Mouse (Mus musculus): ENCODE measurements around the gene Gm3591.
"Not testable (repeated sequence)": the region's sequence is repeated elsewhere in the genome, so short reads cannot be mapped to it uniquely, and the experiment has no call there.

Gene Gm3591

DNA sequence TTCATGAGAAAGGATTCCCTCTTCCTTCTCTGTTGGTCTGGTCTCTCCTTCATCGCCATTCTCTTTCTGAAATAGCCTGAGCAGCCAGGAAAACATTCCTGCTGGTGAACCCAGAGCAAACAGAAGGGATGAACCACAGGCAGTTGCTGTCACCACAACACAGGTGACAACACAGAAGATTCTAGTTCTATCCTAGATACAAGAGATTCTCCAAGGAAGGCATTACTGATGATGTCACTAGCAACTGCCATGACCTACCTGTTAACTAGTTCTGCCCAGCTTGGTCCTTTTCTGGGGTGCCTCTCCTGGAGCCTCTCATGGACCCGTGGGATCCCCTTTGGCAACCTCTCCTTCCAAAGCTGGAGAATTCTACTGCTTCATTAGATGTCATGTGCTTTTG, at the start of gene Gm3591:
Gm3591 (minus strand) TSS at position 101 of the 400 bp plus-strand sequence.
- DNase-seq = not testable (repeated sequence)

DNA sequence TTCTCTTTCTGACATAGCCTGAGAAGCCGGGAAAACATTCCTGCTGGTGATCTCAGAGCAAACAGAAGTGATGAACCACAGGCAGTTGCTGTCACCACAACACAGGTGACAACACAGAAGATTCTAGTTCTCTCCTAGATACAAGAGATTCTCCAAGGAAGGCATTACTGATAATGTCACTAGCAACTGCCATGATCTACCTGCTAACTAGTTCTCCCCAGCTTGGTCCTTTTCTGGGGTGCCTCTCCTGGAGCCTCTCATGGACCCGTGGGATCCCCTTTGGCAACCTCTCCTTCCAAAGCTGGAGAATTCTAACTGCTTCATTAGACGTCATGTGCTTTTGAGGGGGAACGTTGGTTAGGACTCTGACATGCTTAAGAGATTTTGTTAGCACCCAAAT, 32.2 kb upstream of the Gm3591 start, which contains the start of gene Gm3594:
Gm3594 (minus strand) TSS at position 101 of the 400 bp plus-strand sequence.
- not testable (repeated sequence) for DNase-seq

DNA sequence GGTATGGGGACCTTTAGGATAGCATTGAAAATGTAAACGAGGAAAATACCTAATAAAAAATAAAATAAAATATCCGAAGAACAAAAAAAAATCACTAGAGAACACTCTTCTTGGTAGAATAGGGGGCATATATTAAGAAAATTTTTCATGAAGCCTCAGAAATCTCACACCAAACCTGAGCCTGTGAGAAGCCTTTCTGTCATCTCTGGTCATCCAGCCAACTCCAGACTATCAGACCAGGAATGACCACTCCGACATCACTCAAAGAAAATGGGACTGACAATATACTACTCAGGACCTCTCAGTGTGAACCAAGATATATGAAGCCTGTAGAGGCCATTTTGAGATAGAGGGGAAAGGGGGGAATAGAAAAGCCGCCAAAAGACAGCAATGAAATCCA, 28.5 kb upstream of the Gm3591 start:
- DNase-seq = peak; percentile 1

DNA sequence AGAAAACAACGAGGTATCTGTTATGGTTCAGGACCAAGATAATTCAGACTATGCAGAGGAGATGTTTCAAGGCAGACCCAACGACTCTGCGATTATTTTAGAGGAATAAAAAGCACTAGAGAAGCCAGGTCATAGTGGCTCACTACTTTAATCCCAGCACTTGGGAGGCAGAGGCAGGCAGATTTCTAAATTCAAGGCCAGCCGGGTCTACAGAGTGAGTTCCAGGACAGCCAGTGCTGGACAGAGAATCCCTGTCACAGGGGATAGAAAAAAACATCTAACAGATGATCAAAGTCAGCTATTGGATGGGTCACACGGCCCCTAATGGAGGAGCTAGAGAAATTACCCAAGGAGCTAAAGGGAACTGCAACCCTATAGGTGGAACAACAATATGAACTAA, 27.9 kb upstream of the Gm3591 start:
- peak; percentile 1 for DNase-seq

DNA sequence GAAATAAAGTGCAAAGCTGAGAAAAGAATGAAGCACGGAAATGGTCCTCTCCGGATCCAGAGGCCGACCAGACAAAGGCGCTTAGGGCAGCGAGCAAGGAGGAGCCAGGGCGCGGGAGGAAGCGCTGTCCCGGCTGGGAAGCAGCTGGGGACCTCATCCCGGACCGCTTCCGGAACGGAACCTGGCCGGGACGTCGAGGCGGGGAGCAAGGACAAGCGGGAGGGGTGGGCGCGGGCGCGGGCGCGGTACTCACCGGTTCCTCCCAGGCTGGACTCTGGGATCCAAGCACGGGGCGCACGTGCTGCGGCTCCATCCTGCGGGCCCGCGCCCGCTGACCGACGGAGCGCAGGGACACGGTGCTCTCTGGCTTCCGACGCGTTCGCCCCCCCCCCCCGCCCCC, 14.5 kb upstream of the Gm3591 start:
- peak; percentile 37 for DNase-seq

DNA sequence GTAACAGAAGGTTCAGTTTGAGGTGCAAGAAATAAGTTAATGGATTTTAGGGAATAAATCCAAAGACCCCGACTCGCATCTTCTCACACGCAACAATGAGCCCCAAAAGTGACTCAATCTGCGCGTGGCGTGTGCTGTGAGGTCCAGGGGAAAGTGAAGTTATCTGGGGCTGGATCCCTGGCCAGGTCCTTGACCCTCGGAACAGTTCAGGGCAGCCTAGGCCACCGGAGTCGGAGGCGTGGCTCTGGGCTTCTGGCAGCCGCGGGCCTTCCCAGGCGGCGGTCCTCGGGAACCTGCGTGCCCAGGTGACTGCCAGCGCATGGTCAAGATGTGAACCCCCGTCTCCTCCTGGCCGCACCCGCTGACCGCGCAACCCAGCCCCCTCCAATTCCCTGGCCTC, 14.1 kb upstream of the Gm3591 start:
- peak; percentile 2 for DNase-seq

DNA sequence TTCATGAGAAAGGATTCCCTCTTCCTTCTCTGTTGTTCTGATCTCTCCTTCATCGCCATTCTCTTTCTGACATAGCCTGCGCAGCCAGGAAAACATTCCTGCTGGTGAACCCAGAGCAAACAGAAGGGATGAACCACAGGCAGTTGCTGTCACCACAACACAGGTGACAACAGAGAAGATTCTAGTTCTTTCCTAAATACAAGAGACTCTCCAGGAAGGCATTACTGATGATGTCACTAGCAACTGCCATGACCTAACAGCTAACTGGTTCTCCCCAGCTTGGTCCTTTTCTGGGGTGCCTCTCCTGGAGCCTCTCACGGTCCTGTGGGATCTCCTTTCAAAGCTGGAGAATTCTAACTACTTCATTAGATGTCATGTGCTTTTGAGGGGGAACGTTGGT, 22.1 kb downstream of the Gm3591 start, which contains the start of gene Gm16440:
Gm16440 (minus strand) TSS at position 101 of the 400 bp plus-strand sequence.
- not testable (repeated sequence) for DNase-seq
